Mouse (Mus musculus) T-helper 2 cell (primary cell): Measurements from ENCODE around the gene Arid4b.

Experiments
- in situ Hi-C: fragments of 300-600 bp; cut with MboI, MseI; formaldehyde crosslinking; loops from one replicate; pipeline ENCODE4 v1.15.1; 2025; ENCODE audit warnings: high pct_unique_total_duplicates

Gene Arid4b

GRCm38 (mm10) chr13:14059582-14059981 lies 3.5 kb upstream of the Arid4b start:
- in situ Hi-C loops = loop anchor here (25.0 kb wide), 1 partner anchor 553 kb away; the partner anchor contains the start of genes Mrpl32 and Psma2

DNA sequence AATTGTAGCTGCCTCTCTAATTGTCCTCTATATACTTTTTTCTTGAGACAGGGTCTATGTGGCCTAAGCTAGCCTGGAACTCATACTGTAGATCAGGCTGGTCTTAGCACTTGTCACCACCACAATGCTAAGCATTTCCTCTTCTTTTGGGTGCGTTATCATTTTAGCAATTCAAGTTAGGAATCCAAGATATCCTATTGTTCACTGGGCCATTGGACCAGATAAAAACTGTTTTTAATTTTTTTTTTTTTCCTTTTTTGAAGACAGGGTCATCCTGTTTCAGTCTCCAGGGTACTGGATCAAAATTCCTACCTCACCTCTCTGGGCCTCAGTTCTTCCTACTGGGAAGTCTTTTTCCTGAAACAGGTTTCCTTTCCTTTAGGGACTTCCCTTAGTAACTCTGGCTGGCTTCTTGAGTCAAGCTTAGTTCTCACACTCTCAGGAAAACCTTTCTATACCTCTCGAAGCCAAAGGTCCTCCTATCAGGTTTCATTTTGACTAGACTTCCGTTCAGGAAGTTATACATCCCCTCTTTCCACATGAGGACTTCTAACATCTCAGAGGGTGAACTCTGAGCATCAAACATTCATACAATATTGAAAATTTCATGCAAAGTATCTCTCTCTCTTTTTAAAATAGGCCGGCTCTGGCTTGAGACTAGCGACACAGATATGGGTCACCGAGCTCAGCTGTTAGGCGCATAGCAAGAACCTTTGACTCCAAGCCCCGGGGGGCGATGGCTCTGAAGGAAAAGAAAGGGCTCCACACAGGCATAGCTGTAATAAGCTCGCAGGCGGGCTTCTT lies 621 bp upstream of the Arid4b start:
- in situ Hi-C loops = loop anchor here (25.0 kb wide), 1 partner anchor 550 kb away; the partner anchor contains the start of genes Mrpl32 and Psma2

GRCm38 (mm10) chr13:14063942-14064271 lies 875 bp downstream of the Arid4b start:
- in situ Hi-C loops = loop anchor here (25.0 kb wide), 1 partner anchor 548 kb away; the partner anchor contains the start of genes Mrpl32 and Psma2

DNA sequence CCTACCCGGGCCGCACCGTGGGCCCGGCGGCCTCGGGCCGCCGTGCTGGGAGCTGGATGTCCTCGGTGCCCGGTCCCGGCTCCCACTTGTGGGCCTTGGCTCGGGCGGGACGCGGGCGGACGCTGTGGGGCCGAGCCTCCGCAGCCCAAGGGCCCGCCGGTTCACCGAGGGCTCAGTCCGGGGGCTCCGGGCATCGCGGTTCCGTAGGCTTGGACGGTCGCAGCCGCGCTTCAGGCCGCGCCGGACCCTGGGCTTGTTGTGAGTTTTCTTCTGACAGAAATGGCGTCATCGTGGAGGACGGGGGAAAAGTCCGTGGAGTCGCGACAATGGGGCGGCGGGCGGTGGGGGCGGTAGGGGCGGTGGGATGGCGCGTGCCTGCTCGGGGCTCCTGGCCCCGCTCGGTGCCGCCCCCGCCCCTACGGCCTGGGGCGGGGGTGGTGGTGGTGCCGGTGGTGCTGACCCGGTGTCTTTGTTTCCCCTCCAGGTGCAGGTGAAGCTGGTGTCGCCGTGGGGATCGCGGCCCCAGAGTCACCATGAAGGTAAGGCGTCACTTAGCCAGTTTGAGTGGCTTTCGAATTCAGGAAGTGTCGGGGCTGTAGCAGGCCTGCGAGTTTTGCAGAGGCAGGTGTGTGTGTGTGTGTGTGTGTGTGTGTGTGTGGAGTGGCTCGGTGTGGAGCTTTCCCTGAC lies 1.5 kb downstream of the Arid4b start:
- in situ Hi-C loops = loop anchor here (25.0 kb wide), 1 partner anchor 548 kb away; the partner anchor contains the start of genes Mrpl32 and Psma2

DNA sequence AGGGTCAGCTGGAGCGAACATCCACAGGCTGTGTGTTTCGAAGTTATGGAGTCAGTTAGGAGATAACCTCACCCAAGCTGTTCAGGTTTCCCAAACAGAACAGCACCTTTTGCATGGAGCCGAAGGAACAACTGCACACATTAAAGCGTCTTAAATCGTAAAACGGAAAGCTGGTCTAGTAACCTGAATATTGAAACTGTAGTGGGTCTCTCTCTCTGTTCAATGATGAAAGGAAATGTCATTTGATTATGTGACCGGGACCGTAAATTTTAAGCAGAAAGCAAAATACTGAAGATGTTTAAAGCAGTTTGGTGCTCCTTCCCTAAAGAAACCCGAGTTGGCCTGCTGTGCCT lies 2.0 kb downstream of the Arid4b start:
- in situ Hi-C loops = loop anchor here (25.0 kb wide), 1 partner anchor 547 kb away; the partner anchor contains the start of genes Mrpl32 and Psma2

DNA sequence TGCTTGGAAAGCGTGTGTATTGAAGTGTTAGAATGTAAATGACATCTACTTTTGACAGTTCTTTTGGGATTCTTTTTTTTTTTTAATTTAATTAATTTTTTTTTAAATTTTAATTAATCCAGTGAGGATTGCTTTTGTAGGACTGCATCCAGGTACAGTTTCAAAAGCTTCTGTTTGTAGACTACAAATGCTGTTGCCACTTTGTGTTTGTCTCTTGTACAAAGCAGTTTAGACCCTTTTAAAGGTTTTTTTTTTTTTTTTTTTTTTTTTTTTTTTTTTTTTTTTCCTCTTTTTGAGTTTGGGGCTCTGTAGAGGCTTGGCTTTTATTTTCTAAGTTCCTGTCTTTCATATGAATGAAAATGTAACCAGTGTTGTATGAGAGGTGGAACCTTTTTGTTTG lies 2.7 kb downstream of the Arid4b start:
- in situ Hi-C loops = loop anchor here (25.0 kb wide), 1 partner anchor 547 kb away; the partner anchor contains the start of genes Mrpl32 and Psma2

DNA sequence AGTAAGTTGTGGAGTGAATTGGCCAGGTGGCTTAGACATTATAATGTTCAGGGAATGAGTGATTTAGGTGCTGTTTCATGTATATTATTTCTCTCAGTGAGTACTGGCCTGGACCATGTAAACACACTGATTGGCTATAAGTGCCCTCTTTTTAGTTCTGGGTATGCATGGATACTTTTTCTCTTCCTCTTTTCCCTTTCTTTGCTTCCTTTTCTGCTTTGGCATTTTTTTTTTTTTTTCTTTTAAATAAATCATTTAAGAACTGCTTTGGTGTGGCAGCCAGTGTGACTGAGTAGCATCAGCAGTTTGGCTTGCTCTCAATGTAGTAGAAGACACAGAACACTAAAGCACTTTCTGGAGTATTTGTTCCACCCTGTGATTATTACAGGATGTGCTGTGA lies 5.0 kb downstream of the Arid4b start:
- in situ Hi-C loops = loop anchor here (25.0 kb wide), 1 partner anchor 544 kb away; the partner anchor contains the start of genes Mrpl32 and Psma2

DNA sequence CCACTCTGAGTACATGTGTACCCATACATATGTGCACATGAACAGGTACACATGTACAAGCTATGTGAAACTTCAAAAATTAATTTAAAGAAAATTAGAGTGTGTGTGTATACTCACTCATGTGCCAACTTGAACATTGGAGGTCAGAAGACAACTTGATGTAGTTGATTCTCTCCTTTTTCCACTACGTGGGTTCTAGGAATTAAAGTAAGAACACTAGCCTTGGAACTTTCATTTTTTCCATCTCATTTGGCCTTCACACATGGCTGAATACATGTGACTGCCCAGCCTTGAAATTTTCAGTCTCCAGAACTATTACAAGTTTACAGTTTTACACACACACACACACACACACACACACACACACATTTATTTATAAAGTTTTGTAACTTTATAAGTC lies 6.3 kb downstream of the Arid4b start:
- in situ Hi-C loops = loop anchor here (25.0 kb wide), 1 partner anchor 543 kb away; the partner anchor contains the start of genes Mrpl32 and Psma2

DNA sequence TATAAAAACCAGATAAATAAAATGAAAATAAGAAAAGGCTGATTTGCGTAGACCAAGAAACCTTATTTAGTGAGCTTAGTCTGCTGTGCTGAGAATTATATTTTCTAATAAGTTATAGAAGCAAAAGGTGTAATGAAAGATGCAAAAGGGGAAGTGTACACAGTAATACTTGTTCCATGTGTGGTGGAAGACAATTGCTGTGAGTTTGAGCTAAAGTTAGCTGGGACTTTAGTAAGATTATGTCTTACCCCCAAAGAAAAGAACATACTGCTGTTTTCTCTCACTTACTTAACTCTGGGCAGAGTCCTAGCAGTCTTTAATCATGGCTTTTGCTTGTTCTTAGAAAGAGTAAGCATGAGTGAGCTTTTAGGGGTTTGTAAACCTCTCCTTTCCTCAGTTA lies 11.3 kb downstream of the Arid4b start:
- in situ Hi-C loops = loop anchor here (25.0 kb wide), 1 partner anchor 538 kb away; the partner anchor contains the start of genes Mrpl32 and Psma2

DNA sequence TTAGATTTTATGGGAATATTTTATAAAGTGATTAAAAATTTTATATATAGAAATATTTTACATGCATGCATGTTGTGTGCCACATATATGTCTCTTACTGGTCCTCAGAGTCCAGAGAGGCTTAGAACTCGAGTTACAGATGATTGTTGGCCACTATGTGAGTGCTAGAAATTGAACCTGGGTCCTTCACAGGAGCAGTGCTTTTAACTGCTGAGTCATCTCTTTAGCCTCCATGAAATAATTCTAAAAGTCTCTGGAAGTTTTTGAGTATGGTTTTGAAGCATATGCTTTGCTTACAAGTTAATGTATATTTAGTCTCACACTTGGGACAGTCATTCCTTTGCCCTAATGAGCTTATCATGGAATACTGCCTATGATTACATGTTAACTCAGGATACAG lies 12.3 kb downstream of the Arid4b start:
- in situ Hi-C loops = no loop called here

GRCm38 (mm10) chr13:14088669-14089068 lies 25.6 kb downstream of the Arid4b start:
- in situ Hi-C loops = no loop called here

- in situ Hi-C loops = no loop called here
These were observed 40.0 kb downstream of the Arid4b start for GRCm38 (mm10) chr13:14103026-14103425.

DNA sequence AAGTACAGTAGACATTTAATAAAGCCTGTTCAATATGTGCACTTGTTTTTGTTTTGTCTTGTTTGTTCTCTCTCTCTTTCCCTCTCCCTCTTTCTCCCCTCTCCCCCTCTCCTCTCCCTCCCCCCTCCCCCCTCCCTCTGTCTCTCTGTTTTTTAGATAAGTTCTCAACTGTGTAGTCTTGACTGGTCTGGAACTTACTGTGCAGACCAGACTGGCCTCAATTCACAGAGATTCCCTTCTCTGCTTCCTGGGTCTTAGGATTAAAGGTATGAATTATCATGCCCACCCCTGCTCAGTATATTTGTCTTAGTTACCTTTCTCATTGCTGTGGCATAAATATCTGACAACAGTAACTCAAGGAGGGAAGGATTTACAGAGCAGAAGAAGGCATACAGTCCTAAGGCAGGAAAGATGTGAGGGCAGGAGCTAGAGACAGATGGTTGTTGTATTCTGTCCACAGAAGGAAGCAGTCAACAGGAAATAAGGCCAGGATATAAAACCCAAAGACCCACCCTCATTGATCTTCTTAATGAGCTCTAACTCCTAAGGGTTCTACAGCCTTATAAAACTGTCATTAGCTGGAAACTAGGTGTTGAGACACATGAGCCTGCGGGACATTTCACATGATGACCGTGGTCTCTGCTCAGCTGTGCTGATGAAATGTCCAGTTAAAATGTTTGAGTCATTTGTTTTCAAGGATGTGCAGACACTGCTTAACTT lies 47.3 kb downstream of the Arid4b start:
- in situ Hi-C loops = no loop called here

DNA sequence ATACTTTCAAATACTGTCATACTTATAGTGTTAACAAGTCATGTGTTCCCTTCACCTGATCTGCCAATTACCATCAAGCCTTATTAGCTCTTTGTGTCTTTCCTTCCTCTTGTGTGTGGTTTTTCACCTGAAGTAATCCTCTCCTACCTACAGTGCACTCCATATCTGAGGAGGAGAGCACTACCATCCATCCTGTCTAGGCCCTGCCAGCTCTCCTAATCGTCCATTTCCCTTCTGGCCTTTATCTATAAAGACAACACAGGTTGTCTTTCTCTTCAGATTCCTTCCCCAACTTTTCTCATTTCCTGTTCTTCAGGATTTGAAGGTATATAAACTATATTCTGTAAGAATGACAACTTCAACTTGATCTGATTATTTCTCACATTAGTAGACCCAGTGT lies 48.1 kb downstream of the Arid4b start:
- in situ Hi-C loops = no loop called here

GRCm38 (mm10) chr13:14113746-14114528 lies 50.9 kb downstream of the Arid4b start:
- in situ Hi-C loops = no loop called here

- in situ Hi-C loops = no loop called here
These were observed 52.8 kb downstream of the Arid4b start for GRCm38 (mm10) chr13:14115805-14116204.

DNA sequence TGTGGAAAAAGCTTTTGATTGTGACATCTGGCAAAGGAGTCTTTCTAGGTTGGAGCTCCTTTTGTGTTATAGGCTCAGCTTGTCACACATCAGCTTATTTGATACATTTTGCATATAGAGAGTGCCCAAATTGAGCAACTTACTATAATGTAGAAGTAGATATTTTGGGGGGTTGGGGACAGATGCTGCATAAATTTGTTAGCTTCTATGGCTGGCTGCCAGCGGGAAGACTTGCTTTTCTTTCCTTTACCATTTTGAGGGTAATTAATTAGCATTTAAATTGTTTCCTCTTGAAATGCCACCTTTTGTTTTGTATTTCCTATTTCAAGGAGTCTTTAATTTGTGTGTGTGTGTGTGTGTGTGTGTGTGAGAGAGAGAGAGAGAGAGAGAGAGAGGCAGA lies 68.6 kb downstream of the Arid4b start:
- in situ Hi-C loops = no loop called here

DNA sequence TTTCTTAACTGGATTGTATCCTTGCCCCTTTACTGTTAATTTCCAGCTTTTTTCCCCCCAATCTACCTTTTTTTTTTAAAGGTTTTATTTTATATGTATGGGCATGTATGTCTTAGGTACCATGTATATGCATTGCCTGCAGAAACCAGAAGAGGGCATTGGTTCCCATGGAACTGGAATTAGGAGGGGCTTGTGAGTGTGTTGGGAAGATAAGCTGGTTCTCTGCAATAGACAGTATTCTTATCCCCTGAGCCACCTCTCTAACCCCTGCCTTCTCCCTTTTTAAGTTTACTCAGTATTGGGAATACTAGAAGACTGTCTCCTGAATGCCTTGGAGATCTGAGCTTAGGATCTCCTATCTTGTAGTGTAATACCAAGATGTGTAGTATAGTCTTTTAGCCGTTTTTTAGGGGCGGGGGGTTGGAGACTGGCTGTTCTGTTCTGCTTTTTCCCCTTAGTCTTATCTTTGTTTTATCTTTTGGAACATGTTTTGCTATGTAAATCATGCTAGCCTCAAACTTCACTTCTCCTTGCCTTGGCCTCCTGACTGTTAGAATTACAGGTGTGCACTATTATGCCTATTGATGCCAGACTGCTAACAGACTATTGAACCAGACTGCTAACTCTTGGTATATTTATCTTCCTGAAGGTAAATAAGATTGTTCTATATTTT lies 79.4 kb downstream of the Arid4b start:
- in situ Hi-C loops = no loop called here

GRCm38 (mm10) chr13:14177989-14178388 lies 115.0 kb downstream of the Arid4b start:
- in situ Hi-C loops = no loop called here

DNA sequence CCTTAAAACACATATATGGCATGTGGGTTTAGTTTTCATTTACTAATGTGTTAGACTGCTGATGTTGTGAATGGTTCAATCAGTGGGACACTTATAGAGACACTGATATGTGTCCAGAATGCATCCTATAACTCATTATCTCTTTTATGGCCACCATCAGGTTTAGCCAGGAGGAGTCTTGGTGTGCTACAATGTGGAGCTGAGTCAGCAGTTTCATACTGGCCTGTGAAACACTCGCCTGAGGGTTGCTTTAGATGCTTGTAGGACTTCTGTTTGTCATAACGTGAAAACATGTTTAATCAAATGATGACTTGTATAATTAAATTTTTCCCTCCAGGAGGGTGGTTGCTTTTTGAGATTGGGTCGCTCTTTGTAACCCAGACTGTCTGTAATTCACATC lies 116.6 kb downstream of the Arid4b start:
- in situ Hi-C loops = no loop called here

GRCm38 (mm10) chr13:14245946-14246345 lies 182.9 kb downstream of the Arid4b start:
- in situ Hi-C loops = no loop called here
